In the genomic region with DNA sequence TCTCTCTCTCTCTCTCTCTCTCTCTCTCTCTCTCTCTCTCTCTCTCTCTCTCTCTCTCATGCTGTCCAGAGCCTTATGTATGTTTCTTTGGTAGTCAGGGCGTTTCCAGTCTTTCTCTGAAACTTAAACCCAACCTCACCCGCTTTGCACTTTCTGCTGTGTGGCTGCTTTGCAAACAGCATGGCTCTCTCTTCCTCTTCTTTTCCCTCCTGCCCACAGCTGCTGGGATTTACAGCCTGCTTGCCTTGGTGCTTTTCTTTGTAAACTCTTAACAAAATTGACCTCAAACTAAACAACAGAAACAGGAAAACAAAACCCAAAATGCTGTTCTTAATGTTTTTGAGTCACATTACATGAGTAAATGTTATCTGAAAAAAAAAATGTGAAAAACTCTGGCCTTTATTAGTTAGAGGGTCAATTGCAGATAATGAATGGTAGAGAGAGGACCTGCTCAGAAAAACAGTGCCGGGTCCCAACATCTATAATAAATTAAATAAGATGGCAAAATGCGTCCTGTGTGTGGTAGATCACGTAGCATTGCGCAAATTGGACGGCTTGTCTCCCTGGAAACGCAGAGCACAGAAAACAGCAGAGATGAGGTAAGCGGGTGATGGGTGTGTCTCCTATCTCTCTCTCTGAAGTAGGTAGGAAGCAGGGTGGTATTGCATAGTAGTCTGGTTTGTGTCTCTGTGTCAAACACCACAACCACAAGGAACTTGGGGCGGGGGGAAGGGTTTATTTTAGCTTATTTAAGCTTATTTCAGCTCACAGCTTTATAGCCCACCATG, we compare ENCODE assay signal across 12 mouse cellular contexts. TPM values are rescaled to one million over a fixed set of nuclear protein-coding genes. Genes with fewer than 3 reads are reported as not detected.
A peak's percentile ranks its signal among the peaks of the same experiment; 100 is the strongest.
DNase-seq lines count a peak whose midpoint lies in the region; ATAC-seq and TF ChIP-seq lines count a peak whose summit lies in the region.
"Had no signal": no experiment of that assay in that cellular context is flagged by ENCODE, and none has a peak within 500 bp of the region (broad histone marks: within the 10 kb centered on the region; RNA-seq: fewer than 3 reads in every experiment).

No protein-coding gene starts in this region.

- peak overlapping the region; percentile 79; the same call in 1 of the 2 replicates for H3K27ac ChIP-seq in liver, embryonic 12.5 days
- H3K27ac ChIP-seq in heart, embryonic 12.5 days (ENCODE audit: poor library complexity, severe bottlenecking) = no peak overlapping the region
- H3K27ac ChIP-seq in heart, embryonic 10.5 days = no peak overlapping the region
- H3K27ac ChIP-seq: heart, adult 2 months; layer of hippocampus, adult 2 months had no signal

- H3K9me3 ChIP-seq in liver, embryonic 12.5 days (replicated peaks) = no peaks in the 10 kb centered on the region
- no peaks in the 10 kb centered on the region for H3K9me3 ChIP-seq in heart, embryonic 12.5 days (replicated peaks)
- no peaks in the 10 kb centered on the region for H3K9me3 ChIP-seq in heart, embryonic 10.5 days

- peak overlapping the region; percentile 32 for H3K4me2 ChIP-seq in liver, embryonic 12.5 days
- H3K4me2 ChIP-seq in myocyte (ENCODE audit: low read depth) = peak overlapping the region; percentile 13
- no peak overlapping the region for H3K4me2 ChIP-seq in heart, embryonic 12.5 days

- H3K79me2 ChIP-seq in myocyte (ENCODE audit: control insufficient read depth, insufficient read depth) = no peaks in the 10 kb centered on the region

- H3K36me3 ChIP-seq in liver, embryonic 12.5 days = no peaks in the 10 kb centered on the region
- no peaks in the 10 kb centered on the region for H3K36me3 ChIP-seq in myocyte (ENCODE audit: control insufficient read depth, insufficient read depth)
- H3K36me3 ChIP-seq in heart, embryonic 12.5 days = no peaks in the 10 kb centered on the region
- no peaks in the 10 kb centered on the region for H3K36me3 ChIP-seq in heart, embryonic 10.5 days

- H3K4me1 ChIP-seq in lung, adult 2 months (ENCODE audit: control insufficient read depth, insufficient read depth, low read length) = no peaks in the 10 kb centered on the region; the same call in 1 of the 2 replicates
- H3K4me1 ChIP-seq in liver, embryonic 12.5 days = peaks cover 51% of the 10 kb centered on the region
- H3K4me1 ChIP-seq in heart, embryonic 12.5 days (replicated peaks) = peaks cover 17% of the 10 kb centered on the region
- peaks cover 35% of the 10 kb centered on the region for H3K4me1 ChIP-seq in heart, embryonic 10.5 days

- no peak for TF ChIP-seq POLR2A in lung, adult 2 months (IDR thresholded peaks at IDR 0.05; ENCODE audit: borderline replicate concordance, extremely low read depth, low read depth, low read length)
- no peak for TF ChIP-seq POLR2A in myocyte (IDR thresholded peaks at IDR 0.05; ENCODE audit: insufficient read length, low read depth)

- no peak for TF ChIP-seq CTCF in lung, adult 2 months (IDR thresholded peaks at IDR 0.05; ENCODE audit: insufficient read depth, low read length)

- H3ac ChIP-seq in myocyte (ENCODE audit: control insufficient read depth, insufficient read length) = no peak overlapping the region

- intact Hi-C loops in gastrocnemius, postnatal 14 days (cut with DNase I; ENCODE audit: low total_unique reads) = no loop called here

- peaks cover 30% of the 10 kb centered on the region; the same call in 1 of the 2 replicates for H3K27me3 ChIP-seq in liver, embryonic 12.5 days (replicated peaks)
- no peaks in the 10 kb centered on the region for H3K27me3 ChIP-seq in myocyte (ENCODE audit: control insufficient read depth, insufficient read depth, insufficient read length)
- peaks cover 18% of the 10 kb centered on the region; the same call in 1 of the 2 replicates for H3K27me3 ChIP-seq in heart, embryonic 12.5 days (replicated peaks)
- peaks cover 27% of the 10 kb centered on the region for H3K27me3 ChIP-seq in heart, embryonic 10.5 days (ENCODE audit: insufficient read depth, poor library complexity, severe bottlenecking)

- H3K4me3 ChIP-seq in lung, adult 2 months (replicated peaks; ENCODE audit: extremely low read depth, low read depth, low read length) = no peak overlapping the region
- no peak overlapping the region for H3K4me3 ChIP-seq in liver, embryonic 12.5 days
- no peak overlapping the region for H3K4me3 ChIP-seq in myocyte
- no peak overlapping the region for H3K4me3 ChIP-seq in heart, embryonic 12.5 days
- no peak overlapping the region for H3K4me3 ChIP-seq in heart, embryonic 10.5 days
- H3K4me3 ChIP-seq: heart, adult 2 months; layer of hippocampus, adult 2 months had no signal

- peak; percentile 77 for ATAC-seq in activated CD4-positive, CD25-positive, alpha-beta regulatory T cell, adult 4 months
- ATAC-seq in liver, embryonic 12.5 days = no peak
- no peak for ATAC-seq in heart, embryonic 12.5 days (ENCODE audit: insufficient number of reproducible peaks, low FRiP score)
- ATAC-seq: hindbrain, embryonic 16.5 days had no signal

- 0 out of 2 replicates have a peak overlapping the region, but pooled peaks have one; percentile 35 for H3K9ac ChIP-seq in liver, embryonic 12.5 days
- no peak overlapping the region for H3K9ac ChIP-seq in heart, embryonic 12.5 days

- 66% methylated on average over 10 of the region's 10 CpGs for WGBS in lung, adult 2 months
- 47% methylated on average over 10 of the region's 10 CpGs for WGBS in liver, embryonic 12.5 days (ENCODE audit: insufficient replicate concordance)
- WGBS in heart, embryonic 12.5 days = 65% methylated on average over 10 of the region's 10 CpGs
- WGBS in heart, embryonic 10.5 days = 75% methylated on average over 10 of the region's 10 CpGs

- DNase-seq in lung, adult 18-20 months = peak; percentile 48 to 57
- DNase-seq in lung, adult 2 months = no peak
- DNase-seq in gastrocnemius, postnatal 14 days = no peak
- DNase-seq in heart, embryonic 10.5 days (ENCODE audit: low spot score) = no peak
- DNase-seq: cerebellum, postnatal 36 days; heart, adult 2 months had no signal

TF ChIP-seq in myocyte, 11 proteins besides CTCF, POLR2A, EP300 and RAD21:
- no peak for TF ChIP-seq SRF (IDR thresholded peaks at IDR 0.05; ENCODE audit: control insufficient read depth, insufficient read length, low read depth)
- TF ChIP-seq USF1 (IDR thresholded peaks at IDR 0.05; ENCODE audit: low read depth) = no peak
- no peak for TF ChIP-seq TCF3 (IDR thresholded peaks at IDR 0.05; ENCODE audit: insufficient read length, low read depth)
- TF ChIP-seq TCF12 (IDR thresholded peaks at IDR 0.05; ENCODE audit: insufficient read depth, poor library complexity, severe bottlenecking) = no peak
- TF ChIP-seq MYOG (IDR thresholded peaks at IDR 0.05; ENCODE audit: control insufficient read depth in 1 of 3, insufficient read depth in 1 of 3, insufficient read length in 2 of 3, low read depth in 2 of 3) = no peak
- TF ChIP-seq CEBPB (IDR thresholded peaks at IDR 0.05; ENCODE audit: insufficient read depth, poor library complexity, severe bottlenecking) = 0 out of 2 replicates have a peak, but pooled peaks have one; percentile 51
- TF ChIP-seq MYOD1 (IDR thresholded peaks at IDR 0.05; ENCODE audit: control insufficient read depth in 1 of 3, insufficient read length in 2 of 3, low read depth in 2 of 3) = no peak
- no peak for TF ChIP-seq E2F4 (IDR thresholded peaks at IDR 0.05; ENCODE audit: insufficient read depth)
- TF ChIP-seq REST (IDR thresholded peaks at IDR 0.05; ENCODE audit: insufficient read depth, insufficient read length) = no peak

RNA-seq across cellular contexts. Expression of a gene that starts 11.6 kb away (rescaled TPM):
- polyA plus RNA-seq in lung, adult 2 months (2012; rRNA removed) = 4.3 and 4.4 TPM in 2 replicates
- 10 to 100 TPM in 1 of 2 experiments, 1 to 10 TPM in 1; 8.6 to 10.2 TPM for polyA plus RNA-seq in activated CD4-positive, CD25-positive, alpha-beta regulatory T cell, adult 4 months (2017; shearing (Covaris generic))
- 0.47 and 0.70 TPM in 2 replicates for polyA plus RNA-seq in liver, embryonic 12.5 days (2016; fragmentation: Nextera tagmentation; extraction: Ambion mirVana)
- polyA plus RNA-seq in myocyte (2012; fragmentation: generic; extraction: Trizol) = 13.3 TPM
- total RNA-seq in gastrocnemius, postnatal 14 days (2021) = 1 to 10 TPM; 2.0 to 6.0 TPM
- 1.1 and 1.2 TPM in 2 replicates for polyA plus RNA-seq in heart, embryonic 12.5 days (2016; fragmentation: Nextera tagmentation; extraction: Ambion mirVana)
- polyA plus RNA-seq in heart, embryonic 10.5 days (2016; fragmentation: Nextera tagmentation; extraction: Ambion mirVana) = 2.2 and 2.3 TPM in 2 replicates

RNA-seq across cellular contexts. Expression of a gene that starts 20.8 kb away (rescaled TPM):
- polyA plus RNA-seq in lung, adult 2 months (2012; rRNA removed) = 3.8 and 4.0 TPM in 2 replicates
- polyA plus RNA-seq in activated CD4-positive, CD25-positive, alpha-beta regulatory T cell, adult 4 months (2017; shearing (Covaris generic)) = 10 to 100 TPM; 52.5 to 78.9 TPM
- polyA plus RNA-seq in liver, embryonic 12.5 days (2016; fragmentation: Nextera tagmentation; extraction: Ambion mirVana) = 0.96 and 1.3 TPM in 2 replicates
- 26.0 TPM for polyA plus RNA-seq in myocyte (2012; fragmentation: generic; extraction: Trizol)
- under 1 TPM; 0.18 to 0.33 TPM for total RNA-seq in gastrocnemius, postnatal 14 days (2021)
- 0.14 and 0.39 TPM in 2 replicates for polyA plus RNA-seq in heart, embryonic 12.5 days (2016; fragmentation: Nextera tagmentation; extraction: Ambion mirVana)
- polyA plus RNA-seq in heart, embryonic 10.5 days (2016; fragmentation: Nextera tagmentation; extraction: Ambion mirVana) = 0.18 and 0.20 TPM in 2 replicates

Comparison
In these comparisons a context has a peak if more than half of its experiments do, and no peak if none do; other contexts are left out.
1. DNase-seq: peak in lung, adult 18-20 months (2 of 2); none in lung, adult 2 months (single experiment), gastrocnemius, postnatal 14 days (single experiment) and heart, embryonic 10.5 days (single experiment).